Mouse (Mus musculus) forebrain, embryonic 15.5 days (tissue): ENCODE results near the gene Fkrp. TPM values are rescaled to one million over a fixed set of nuclear protein-coding genes. Genes with fewer than 3 reads are reported as not detected.

Experiments
- ATAC-seq: fragments of 200-750 bp; cut with Nextera tagmentation; replicated peaks from 2 replicates; pipeline ENCODE4 v1.8.0; 2017; ENCODE audit warnings: mild to moderate bottlenecking, moderate TSS enrichment, moderate library complexity
- H3K27ac ChIP-seq: fragments of 300-500 bp; sonication (generic); replicated peaks from 2 replicates; pipeline ENCODE4 v1.5.1; 2015; ENCODE audit warnings: mild to moderate bottlenecking, inconsistent platforms
- H3K27me3 ChIP-seq: fragments of 300-500 bp; sonication (generic); 2 replicates; pipeline ENCODE4 v1.6.1; 2015; ENCODE audit warnings: inconsistent platforms
- H3K36me3 ChIP-seq: fragments of 300-500 bp; sonication (generic); 2 replicates; pipeline ENCODE4 v1.6.1; 2015; ENCODE audit warnings: mild to moderate bottlenecking, inconsistent platforms
- H3K4me1 ChIP-seq: fragments of 300-500 bp; sonication (generic); 2 replicates; pipeline ENCODE4 v1.6.1; 2015; ENCODE audit warnings: inconsistent platforms
- H3K4me2 ChIP-seq: fragments of 300-500 bp; sonication (generic); replicated peaks from 2 replicates; pipeline ENCODE4 v1.6.1; 2015; ENCODE audit warnings: mild to moderate bottlenecking, inconsistent platforms
- H3K4me3 ChIP-seq: fragments of 300-500 bp; sonication (generic); 2 replicates; pipeline ENCODE4 v1.5.1; 2015; ENCODE audit warnings: mild to moderate bottlenecking, inconsistent platforms
- H3K9ac ChIP-seq: fragments of 300-500 bp; sonication (generic); replicated peaks from 2 replicates; pipeline ENCODE4 v1.6.1; 2015; ENCODE audit warnings: mild to moderate bottlenecking, inconsistent platforms
- H3K9me3 ChIP-seq: fragments of 300-500 bp; sonication (generic); 2 replicates; pipeline ENCODE4 v1.6.1; 2016; ENCODE audit warnings: inconsistent platforms
- WGBS: fragments of 180-500 bp; shearing (Covaris S2); methylation state at CpG from one replicate; pipeline ENCODE4 v1.1.7; 2015; ENCODE audit warnings: mixed read lengths; 5-methylcytosine and 5-hydroxymethylcytosine counted together
- polyA plus RNA-seq: library from polyadenylated mRNA; unstranded; fragments of >200 nt; fragmentation: Nextera tagmentation; extraction: Ambion mirVana; gene quantifications from 2 replicates; pipeline ENCODE4 v1.2.1, GENCODE M21; 2015

The Fkrp gene
- polyA plus RNA-seq, 1 experiment from 2014 or later: 28.2 TPM

- WGBS: 34% methylated on average over 8 of the region's 8 CpGs
- no peak overlapping the region for H3K27ac ChIP-seq
- no peaks in the 10 kb centered on the region for H3K4me1 ChIP-seq
- H3K36me3 ChIP-seq: no peaks in the 10 kb centered on the region
- ATAC-seq: no peak
- H3K4me3 ChIP-seq: no peak overlapping the region
- H3K27me3 ChIP-seq: no peaks in the 10 kb centered on the region
- H3K9ac ChIP-seq: no peak overlapping the region
- H3K4me2 ChIP-seq: no peak overlapping the region
- no peaks in the 10 kb centered on the region for H3K9me3 ChIP-seq
Observed at GRCm38 (mm10) chr7:16760292-16760691, 56.2 kb downstream of the Fkrp start.

Other genes starting within 250 kb of the Fkrp start
- 37.5 and 38.9 TPM in 2 replicates for gene Arhgap35, start 201.7 kb downstream of the Fkrp start, polyA plus RNA-seq
- gene Ceacam15, start 141.0 kb downstream of the Fkrp start, polyA plus RNA-seq: not detected in 2 replicates
- 0.13 and 0.18 TPM in 2 replicates for gene Ceacam9, start 94.8 kb downstream of the Fkrp start, polyA plus RNA-seq
- gene Ap2s1, start 78.3 kb downstream of the Fkrp start, polyA plus RNA-seq: 395 and 401 TPM in 2 replicates
- 10.0 and 13.6 TPM in 2 replicates for gene Slc1a5, start 35.4 kb downstream of the Fkrp start, polyA plus RNA-seq
- 185 and 193 TPM in 2 replicates for gene Strn4, start 843 bp downstream of the Fkrp start, polyA plus RNA-seq
- gene Prkd2, start 26.2 kb upstream of the Fkrp start, polyA plus RNA-seq: 7.0 and 8.0 TPM in 2 replicates
- 3.3 and 3.4 TPM in 2 replicates for gene Dact3, start 58.6 kb upstream of the Fkrp start, polyA plus RNA-seq
- gene Gng8, start 75.1 kb upstream of the Fkrp start, polyA plus RNA-seq: 4.4 TPM in 2 replicates
- gene Ptgir, start 89.8 kb upstream of the Fkrp start, polyA plus RNA-seq: 0.13 and 0.29 TPM in 2 replicates
- gene Calm3, start 107.4 kb upstream of the Fkrp start, polyA plus RNA-seq: 291 and 305 TPM in 2 replicates
- 87.4 and 102 TPM in 2 replicates for gene Pnmal2, start 128.0 kb upstream of the Fkrp start, polyA plus RNA-seq
- 47.9 and 53.1 TPM in 2 replicates for gene Pnmal1, start 142.9 kb upstream of the Fkrp start, polyA plus RNA-seq
- 3.7 and 4.3 TPM in 2 replicates for gene Gm42372, start 166.4 kb upstream of the Fkrp start, polyA plus RNA-seq
- gene Ccdc8, start 176.0 kb upstream of the Fkrp start, polyA plus RNA-seq: 6.8 and 7.0 TPM in 2 replicates
- gene Ppp5c, start 211.2 kb upstream of the Fkrp start, polyA plus RNA-seq: 103 and 111 TPM in 2 replicates
- gene Hif3a, start 245.7 kb upstream of the Fkrp start, polyA plus RNA-seq: 4.3 and 4.9 TPM in 2 replicates